18 mouse cellular contexts compared by ENCODE assay signal in genomic region chr14:78687716-78688115, GRCm38 (mm10). TPM values are rescaled to one million over a fixed set of nuclear protein-coding genes. Genes with fewer than 3 reads are reported as not detected.
DNase-seq lines count a peak whose midpoint lies in the region; ATAC-seq and TF ChIP-seq lines count a peak whose summit lies in the region.
"Had no signal": no experiment of that assay in that cellular context is flagged by ENCODE, and none has a peak within 500 bp of the region (broad histone marks: within the 10 kb centered on the region; RNA-seq: fewer than 3 reads in every experiment).

No protein-coding gene starts in this region.

- DNase-seq in kidney, postnatal 25 days = peak; percentile 23 to 40
- DNase-seq in kidney, postnatal 36 days = no peak
- DNase-seq in ES-CJ7 (ENCODE audit: low read depth, low spot score) = peak; percentile 24
- peak; percentile 63 for DNase-seq in lung, postnatal 0 days (ENCODE audit: low spot score)
- no peak for DNase-seq in cerebellum, adult 11-12 months
- DNase-seq in limb, embryonic 10.5 days (ENCODE audit: low spot score) = no peak
- no peak for DNase-seq in urinary bladder, postnatal 4 days (ENCODE audit: low spot score in 2 of 2)
- DNase-seq: cerebellum, adult 2 months; cerebellum, postnatal 36 days; layer of hippocampus, postnatal 36 days; right cerebral cortex, postnatal 14 days; spleen, adult 18-20 months; thymus, postnatal 4 days had no signal

- no peaks in the 10 kb centered on the region for H3K9me3 ChIP-seq in lung, postnatal 0 days (ENCODE audit: low read length)
- H3K9me3 ChIP-seq in limb, embryonic 10.5 days (replicated peaks) = no peaks in the 10 kb centered on the region
- H3K9me3 ChIP-seq: embryonic facial prominence, embryonic 15.5 days; intestine, embryonic 15.5 days; kidney, embryonic 15.5 days; limb, embryonic 15.5 days; midbrain, embryonic 13.5 days had no signal

- H3K9ac ChIP-seq in lung, postnatal 0 days (replicated peaks; ENCODE audit: low read depth) = no peak overlapping the region
- H3K9ac ChIP-seq: embryonic facial prominence, embryonic 15.5 days; intestine, embryonic 15.5 days; kidney, embryonic 15.5 days; limb, embryonic 15.5 days; midbrain, embryonic 13.5 days had no signal

- WGBS in lung, postnatal 0 days = 56% methylated on average over 4 of the region's 4 CpGs
- 81% methylated on average over 4 of the region's 4 CpGs for WGBS in limb, embryonic 10.5 days

- peak; percentile 43 for ATAC-seq in lung, postnatal 0 days
- ATAC-seq: intestine, embryonic 15.5 days; midbrain, embryonic 13.5 days had no signal

- peak; percentile 84 for TF ChIP-seq EP300 in lung, postnatal 0 days (IDR thresholded peaks at IDR 0.05)

- H3K27ac ChIP-seq in lung, postnatal 0 days (ENCODE audit: low read length) = peak overlapping the region; percentile 83
- no peak overlapping the region for H3K27ac ChIP-seq in limb, embryonic 10.5 days
- H3K27ac ChIP-seq: embryonic facial prominence, embryonic 15.5 days; intestine, embryonic 15.5 days; limb, embryonic 15.5 days; midbrain, embryonic 13.5 days had no signal

- no peaks in the 10 kb centered on the region for H3K27me3 ChIP-seq in lung, postnatal 0 days (replicated peaks; ENCODE audit: insufficient read depth, low read length)
- no peaks in the 10 kb centered on the region for H3K27me3 ChIP-seq in limb, embryonic 10.5 days (ENCODE audit: low read depth, poor library complexity, severe bottlenecking)
- H3K27me3 ChIP-seq: embryonic facial prominence, embryonic 15.5 days; intestine, embryonic 15.5 days; kidney, embryonic 15.5 days; limb, embryonic 15.5 days; midbrain, embryonic 13.5 days had no signal

- no peak for TF ChIP-seq CTCF in lung, postnatal 0 days (IDR thresholded peaks at IDR 0.05)

- no peaks in the 10 kb centered on the region for H3K4me1 ChIP-seq in lung, postnatal 0 days (ENCODE audit: insufficient read depth, low read depth, low read length)
- H3K4me1 ChIP-seq in limb, embryonic 10.5 days = peaks cover 7% of the 10 kb centered on the region
- H3K4me1 ChIP-seq: limb, embryonic 15.5 days; midbrain, embryonic 13.5 days had no signal

- no peaks in the 10 kb centered on the region for H3K36me3 ChIP-seq in lung, postnatal 0 days (ENCODE audit: insufficient read depth, low read length)
- H3K36me3 ChIP-seq in limb, embryonic 10.5 days = no peaks in the 10 kb centered on the region
- H3K36me3 ChIP-seq: embryonic facial prominence, embryonic 15.5 days; intestine, embryonic 15.5 days; kidney, embryonic 15.5 days; limb, embryonic 15.5 days; midbrain, embryonic 13.5 days had no signal

- H3K4me2 ChIP-seq in lung, postnatal 0 days (replicated peaks; ENCODE audit: low read depth, low read length) = no peak overlapping the region
- H3K4me2 ChIP-seq: embryonic facial prominence, embryonic 15.5 days; intestine, embryonic 15.5 days; kidney, embryonic 15.5 days; limb, embryonic 15.5 days; midbrain, embryonic 13.5 days had no signal

- H3K4me3 ChIP-seq in lung, postnatal 0 days (ENCODE audit: low read depth, low read length) = no peak overlapping the region
- H3K4me3 ChIP-seq in limb, embryonic 10.5 days = no peak overlapping the region
- H3K4me3 ChIP-seq: embryonic facial prominence, embryonic 15.5 days; intestine, embryonic 15.5 days; kidney, embryonic 15.5 days; limb, embryonic 15.5 days; midbrain, embryonic 13.5 days had no signal

RNA-seq across cellular contexts. Expression of gene Dgkh, which starts 44.9 kb away (rescaled TPM):
- polyA plus RNA-seq in lung, postnatal 0 days (2015; fragmentation: Nextera tagmentation; extraction: Ambion mirVana) = 4.0 and 4.6 TPM in 2 replicates
- 0.79 and 0.93 TPM in 2 replicates for polyA plus RNA-seq in limb, embryonic 10.5 days (2016; fragmentation: Nextera tagmentation; extraction: Ambion mirVana)

Comparison
In these comparisons a context has a peak if more than half of its experiments do, and no peak if none do; other contexts are left out.
1. DNase-seq: peak in kidney, postnatal 25 days (2 of 2), ES-CJ7 (single experiment) and lung, postnatal 0 days (single experiment); none in kidney, postnatal 36 days (0 of 2), cerebellum, adult 11-12 months (single experiment), limb, embryonic 10.5 days (single experiment) and urinary bladder, postnatal 4 days (0 of 2).